Mouse (Mus musculus): ENCODE data around the gene Arhgef25. TPM values are rescaled to one million over a fixed set of nuclear protein-coding genes. Genes with fewer than 3 reads are reported as not detected.

Gene Arhgef25
- polyA plus RNA-seq, 2 experiments = 3.4 to 7.7 TPM

DNA sequence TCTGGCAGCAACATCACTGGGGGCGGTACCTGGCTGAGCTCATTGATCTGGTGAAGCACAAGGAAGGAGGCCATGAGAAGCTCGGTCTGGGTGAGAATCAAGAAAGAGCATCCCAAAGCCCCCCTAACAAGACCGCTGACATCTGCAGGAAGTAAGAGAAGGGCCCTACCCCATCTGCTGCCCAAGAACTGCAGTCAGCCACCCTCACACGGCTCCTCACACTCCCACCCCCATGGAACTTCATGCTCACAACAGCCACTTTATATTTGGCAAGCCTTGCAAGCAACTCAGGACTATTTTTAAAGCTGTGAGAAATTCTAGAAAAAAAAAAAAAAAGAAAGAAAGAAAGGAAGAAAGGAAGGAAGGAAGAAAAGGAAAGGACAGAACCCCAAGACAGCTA, 19.0 kb upstream of the Arhgef25 start:
- Histone ChIP-seq H3K9ac (replicated peaks) (peak overlapping the region; percentile 88), H3K9me3 (ENCODE audit: control insufficient read depth, low read length) (no peaks in the 10 kb centered on the region), H3K4me2 (ENCODE audit: low read depth) (peak overlapping the region; percentile 88), H3K4me3 (ENCODE audit: insufficient read depth in 1 of 2, low read depth in 2 of 2, low read length in 2 of 2) (0 out of 4 replicates have a peak overlapping the region, but pooled peaks of 1 of the 2 experiments have one; percentile 89), H3K27me3 (ENCODE audit: control insufficient read depth, insufficient read depth, low read length) (no peaks in the 10 kb centered on the region), H3K36me3 (replicated peaks; ENCODE audit: control insufficient read depth, insufficient read depth, low read depth) (peaks cover 54% of the 10 kb centered on the region), H3K4me1 (replicated peaks; ENCODE audit: control insufficient read depth in 2 of 2, insufficient read depth in 2 of 2, low read length in 1 of 2) (peaks cover 39 to 50% of the 10 kb centered on the region in 2 experiments), H3K27ac (peak overlapping the region; percentile 80)
- TF ChIP-seq EP300 (IDR thresholded peaks at IDR 0.05; ENCODE audit: low read depth) (no peak), CTCF (IDR thresholded peaks at IDR 0.05; ENCODE audit: low read depth) (no peak)
- DNase-seq (ENCODE audit: low read depth in 3 of 3, low spot score in 3 of 3) = no peak
- WGBS (ENCODE audit: insufficient replicate concordance) = 83% methylated on average over 4 of the region's 4 CpGs
- ATAC-seq (ENCODE audit: insufficient read depth) = no peak

DNA sequence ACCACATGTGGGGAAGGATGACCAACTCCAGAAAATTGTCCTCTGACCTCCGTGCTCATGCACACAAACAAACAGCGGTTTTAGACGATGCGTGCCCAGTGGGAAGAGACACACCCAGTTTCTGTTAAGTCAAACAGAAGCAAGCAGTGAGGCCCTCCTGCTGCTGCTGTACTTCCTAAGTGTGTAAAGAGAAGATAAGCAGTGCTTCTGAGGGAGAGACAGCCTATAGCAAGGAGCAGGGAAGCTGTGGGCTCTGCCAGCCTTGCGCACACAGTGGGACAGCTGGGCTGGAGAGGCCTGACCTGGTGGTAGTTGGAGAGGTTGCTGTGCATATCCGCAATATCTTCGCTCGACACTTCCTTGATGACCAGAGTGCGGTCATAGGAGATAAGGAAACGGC, 15.5 kb upstream of the Arhgef25 start:
- Histone ChIP-seq H3K27ac (peak overlapping the region; percentile 100), H3K9me3 (ENCODE audit: control insufficient read depth, low read length) (no peaks in the 10 kb centered on the region), H3K4me2 (ENCODE audit: low read depth) (peak overlapping the region; percentile 91), H3K4me1 (replicated peaks; ENCODE audit: control insufficient read depth in 2 of 2, insufficient read depth in 2 of 2, low read length in 1 of 2) (peaks cover 59 to 62% of the 10 kb centered on the region in 2 experiments), H3K27me3 (ENCODE audit: control insufficient read depth, insufficient read depth, low read length) (no peaks in the 10 kb centered on the region), H3K36me3 (replicated peaks; ENCODE audit: control insufficient read depth, insufficient read depth, low read depth) (peaks cover 85% of the 10 kb centered on the region), H3K9ac (replicated peaks) (peak overlapping the region; percentile 85), H3K4me3 (ENCODE audit: insufficient read depth in 1 of 2, low read depth in 2 of 2, low read length in 2 of 2) (peak overlapping the region; percentile 52 to 53)
- DNase-seq (ENCODE audit: low read depth in 3 of 3, low spot score in 3 of 3) = peak; percentile 83 to 89 (median 85)
- WGBS (ENCODE audit: insufficient replicate concordance) = 10% methylated on average over 10 of the region's 10 CpGs
- TF ChIP-seq EP300 (IDR thresholded peaks at IDR 0.05; ENCODE audit: low read depth) (peak; percentile 92), CTCF (IDR thresholded peaks at IDR 0.05; ENCODE audit: low read depth) (no peak; the same call in 1 of the 2 replicates)
- peak; percentile 89 for ATAC-seq (ENCODE audit: insufficient read depth)

DNA sequence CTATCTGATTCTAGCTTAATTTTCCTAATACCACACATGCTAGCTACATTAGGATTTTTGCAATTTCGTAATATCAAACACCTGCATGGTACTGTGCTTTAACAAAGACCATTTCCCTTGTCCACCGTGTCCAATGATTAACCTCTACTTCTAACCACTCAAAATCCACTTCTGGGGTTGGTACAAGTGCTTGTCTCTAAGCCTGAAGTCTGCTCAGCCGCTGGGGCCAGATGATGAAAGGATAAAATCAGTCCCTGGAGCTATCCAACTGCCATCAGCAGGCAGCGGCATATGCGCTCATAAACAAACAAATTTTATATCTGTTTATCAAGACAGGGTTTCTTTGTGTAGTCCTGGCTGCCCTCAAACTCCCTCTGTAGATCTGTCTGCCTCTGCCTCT, 14.7 kb upstream of the Arhgef25 start:
- Histone ChIP-seq H3K9ac (replicated peaks) (peak overlapping the region; percentile 85), H3K27me3 (ENCODE audit: control insufficient read depth, insufficient read depth, low read length) (no peaks in the 10 kb centered on the region), H3K9me3 (ENCODE audit: control insufficient read depth, low read length) (no peaks in the 10 kb centered on the region), H3K4me2 (ENCODE audit: low read depth) (peak overlapping the region; percentile 91), H3K27ac (peak overlapping the region; percentile 100), H3K4me1 (replicated peaks; ENCODE audit: control insufficient read depth in 2 of 2, insufficient read depth in 2 of 2, low read length in 1 of 2) (peaks cover 53 to 54% of the 10 kb centered on the region in 2 experiments), H3K4me3 (ENCODE audit: insufficient read depth in 1 of 2, low read depth in 2 of 2, low read length in 2 of 2) (peak overlapping the region; percentile 52 to 53), H3K36me3 (replicated peaks; ENCODE audit: control insufficient read depth, insufficient read depth, low read depth) (peaks cover 93% of the 10 kb centered on the region)
- peak; percentile 18; the same call in 1 of the 2 replicates for ATAC-seq (ENCODE audit: insufficient read depth)
- 29% methylated on average over 5 of the region's 5 CpGs for WGBS (ENCODE audit: insufficient replicate concordance)
- DNase-seq (ENCODE audit: low read depth in 3 of 3, low spot score in 3 of 3) = no peak
- TF ChIP-seq CTCF (IDR thresholded peaks at IDR 0.05; ENCODE audit: low read depth) (no peak), EP300 (IDR thresholded peaks at IDR 0.05; ENCODE audit: low read depth) (peak; percentile 15; the same call in 1 of the 2 replicates)

DNA sequence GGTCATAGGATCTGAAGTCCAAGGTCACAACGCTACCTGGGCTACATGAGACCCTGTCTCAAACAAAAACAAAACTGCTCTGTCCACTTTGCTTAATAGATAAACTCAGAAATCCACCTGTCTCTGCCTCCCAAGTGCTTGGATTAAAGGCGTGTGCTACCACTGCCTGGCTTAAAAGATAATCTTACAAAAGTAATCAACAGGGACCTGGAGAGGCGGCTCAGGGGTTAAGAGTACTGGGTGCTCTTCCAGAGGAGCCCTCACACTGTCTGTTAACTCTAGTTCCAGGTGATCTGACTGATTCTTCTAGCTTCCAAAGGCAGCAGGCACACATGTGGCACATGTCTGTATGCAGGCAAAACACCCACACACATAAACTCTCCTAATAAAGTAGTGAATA, 13.2 kb upstream of the Arhgef25 start:
- H3K9ac ChIP-seq (replicated peaks) = peak overlapping the region; percentile 85
- DNase-seq (ENCODE audit: low read depth in 3 of 3, low spot score in 3 of 3) = peak; percentile 59 to 73 (median 69)
- peaks cover 93% of the 10 kb centered on the region for H3K36me3 ChIP-seq (replicated peaks; ENCODE audit: control insufficient read depth, insufficient read depth, low read depth)
- H3K4me3 ChIP-seq (ENCODE audit: insufficient read depth in 1 of 2, low read depth in 2 of 2, low read length in 2 of 2) = peak overlapping the region; percentile 3 to 15; a peak in 3 of 4 replicates
- peaks cover 48 to 49% of the 10 kb centered on the region in 2 experiments for H3K4me1 ChIP-seq (replicated peaks; ENCODE audit: control insufficient read depth in 2 of 2, insufficient read depth in 2 of 2, low read length in 1 of 2)
- no peaks in the 10 kb centered on the region for H3K9me3 ChIP-seq (ENCODE audit: control insufficient read depth, low read length)
- peak overlapping the region; percentile 91 for H3K4me2 ChIP-seq (ENCODE audit: low read depth)
- H3K27me3 ChIP-seq (ENCODE audit: control insufficient read depth, insufficient read depth, low read length) = no peaks in the 10 kb centered on the region
- TF ChIP-seq EP300 (IDR thresholded peaks at IDR 0.05; ENCODE audit: low read depth) (peak; percentile 86), CTCF (IDR thresholded peaks at IDR 0.05; ENCODE audit: low read depth) (no peak)
- peak overlapping the region; percentile 100 for H3K27ac ChIP-seq
- WGBS (ENCODE audit: insufficient replicate concordance) = 17% methylated on average over 3 of the region's 3 CpGs
- peak; percentile 75 for ATAC-seq (ENCODE audit: insufficient read depth)

DNA sequence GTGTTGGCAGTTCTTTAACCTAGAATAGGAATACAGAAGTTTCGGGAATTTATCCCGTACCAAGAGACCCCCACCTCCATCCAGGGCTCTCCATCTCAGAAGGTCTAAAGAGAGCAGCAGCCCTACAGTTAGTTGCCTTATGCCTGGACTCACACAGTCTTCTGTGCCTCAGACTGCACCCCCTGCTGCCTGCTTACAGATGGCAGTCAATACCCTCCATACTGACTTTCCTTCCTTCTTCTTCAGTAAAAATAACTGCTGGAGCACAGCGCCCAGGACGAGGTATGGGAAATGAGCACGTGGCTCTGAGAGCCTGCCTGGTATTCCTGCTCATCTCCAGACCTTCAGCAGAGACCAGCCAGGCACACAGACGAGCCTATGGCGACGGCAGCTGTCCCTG, 10.4 kb upstream of the Arhgef25 start:
- Histone ChIP-seq H3K27me3 (ENCODE audit: control insufficient read depth, insufficient read depth, low read length) (no peaks in the 10 kb centered on the region), H3K9ac (replicated peaks) (no peak overlapping the region), H3K4me1 (replicated peaks; ENCODE audit: control insufficient read depth in 2 of 2, insufficient read depth in 2 of 2, low read length in 1 of 2) (peaks cover 32 to 37% of the 10 kb centered on the region in 2 experiments), H3K4me2 (ENCODE audit: low read depth) (no peak overlapping the region), H3K27ac (no peak overlapping the region; the same call in 1 of the 2 replicates), H3K9me3 (ENCODE audit: control insufficient read depth, low read length) (no peaks in the 10 kb centered on the region), H3K36me3 (replicated peaks; ENCODE audit: control insufficient read depth, insufficient read depth, low read depth) (peaks cover 77% of the 10 kb centered on the region), H3K4me3 (ENCODE audit: insufficient read depth in 1 of 2, low read depth in 2 of 2, low read length in 2 of 2) (no peak overlapping the region)
- ATAC-seq (ENCODE audit: insufficient read depth) (no peak), DNase-seq (ENCODE audit: low read depth in 3 of 3, low spot score in 3 of 3) (no peak)
- TF ChIP-seq CTCF (IDR thresholded peaks at IDR 0.05; ENCODE audit: low read depth) = peak; percentile 52
- TF ChIP-seq EP300 (IDR thresholded peaks at IDR 0.05; ENCODE audit: low read depth) = no peak
- 75% methylated on average over 8 of the region's 8 CpGs for WGBS (ENCODE audit: insufficient replicate concordance)

Data from liver, embryonic 14.5 days (tissue).